Mouse (Mus musculus): ENCODE results near the gene Pja2. TPM values are rescaled to one million over a fixed set of nuclear protein-coding genes. Genes with fewer than 3 reads are reported as not detected.

Gene Pja2
- 43.5 and 46.7 TPM in 2 replicates for polyA plus RNA-seq (2015; fragmentation: Nextera tagmentation; extraction: Ambion mirVana)

DNA sequence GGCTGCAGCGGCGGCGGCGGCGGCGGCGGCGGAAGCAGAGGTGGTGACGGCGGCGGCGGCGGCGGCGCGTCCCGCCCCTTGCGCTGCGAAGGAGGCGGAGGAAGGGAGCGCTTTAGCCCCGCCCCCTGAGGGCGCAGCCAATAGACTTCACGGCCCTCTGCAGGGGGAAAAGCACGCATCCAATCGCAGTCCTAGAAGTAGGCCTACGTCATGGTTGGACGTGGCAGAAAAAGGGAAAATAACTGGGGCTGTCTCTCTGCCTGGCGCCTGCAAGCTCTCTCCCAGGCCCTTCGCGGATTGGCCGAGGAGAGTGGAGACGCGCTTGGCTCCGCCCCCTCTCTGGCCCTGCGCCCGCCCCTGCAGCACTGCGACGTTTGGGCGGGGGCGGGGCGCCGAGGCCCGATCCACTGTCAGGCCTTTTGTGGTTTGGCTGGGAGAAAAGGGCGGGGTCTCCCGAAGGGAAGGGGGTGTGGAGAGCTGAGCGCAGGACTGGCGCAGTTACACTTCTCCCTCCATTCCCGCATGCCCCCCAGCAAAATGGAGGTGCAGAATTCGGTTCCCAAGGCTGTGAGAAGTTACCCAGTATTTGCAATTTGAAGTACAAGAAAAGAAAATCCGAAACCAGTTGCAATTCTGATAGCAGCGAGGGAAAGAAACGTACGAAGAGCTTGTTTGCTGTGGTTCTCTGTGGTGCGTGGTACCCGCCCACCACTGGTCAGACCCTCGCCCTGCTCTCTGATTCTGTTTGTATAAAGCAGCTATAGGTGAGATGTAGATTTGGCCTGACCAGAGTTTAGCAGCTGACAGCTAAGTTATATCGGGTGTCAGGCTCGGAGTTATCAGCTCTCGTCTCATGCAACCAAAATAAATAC is at the start of gene Pja2:
Gene Pja2 (minus strand): TSS at position 19 of the 872 bp plus-strand sequence.
- WGBS = 0% methylated on average over 47 of the region's 60 CpGs

DNA sequence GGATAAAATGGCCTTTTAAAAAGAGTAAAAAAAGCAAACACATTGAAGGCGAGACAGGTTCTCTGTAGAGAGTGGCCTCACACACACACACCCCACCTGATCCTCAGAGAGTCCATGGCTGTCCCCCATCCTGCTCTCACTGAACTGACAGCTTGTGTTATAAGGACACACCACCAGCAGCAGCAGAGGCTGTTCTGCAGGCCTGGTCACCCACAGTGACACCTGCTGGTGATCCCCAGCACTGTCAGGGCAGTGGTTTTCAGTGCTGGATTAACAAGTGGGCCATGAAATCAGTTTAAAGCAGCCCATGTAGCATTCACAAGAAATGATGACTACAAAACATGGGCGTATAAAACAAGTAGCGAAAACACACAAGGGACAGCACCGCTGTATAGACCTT is 43.6 kb upstream of the Pja2 start:
- no peaks in the 10 kb centered on the region for H3K27me3 ChIP-seq (ENCODE audit: control insufficient read depth, insufficient read depth, low read length)
- H3K9me3 ChIP-seq (ENCODE audit: control insufficient read depth, low read length) = no peaks in the 10 kb centered on the region
- no peak overlapping the region for H3K4me2 ChIP-seq (replicated peaks; ENCODE audit: low read depth)
- no peak overlapping the region for H3K27ac ChIP-seq (replicated peaks)
- ATAC-seq (ENCODE audit: low FRiP score, low TSS enrichment) (peak; percentile 80), DNase-seq (ENCODE audit: low spot score) (peak; percentile 79)
- TF ChIP-seq CTCF (IDR thresholded peaks at IDR 0.05; ENCODE audit: low read depth) (peak; percentile 93), EP300 (optimal IDR thresholded peaks at IDR 0.05) (no peak)
- no peaks in the 10 kb centered on the region for H3K36me3 ChIP-seq (ENCODE audit: control insufficient read depth, insufficient read depth, low read length)
- no peak overlapping the region for H3K4me3 ChIP-seq (ENCODE audit: low read depth, low read length)
- H3K9ac ChIP-seq (ENCODE audit: low read length) = no peak overlapping the region
- no peaks in the 10 kb centered on the region for H3K4me1 ChIP-seq (replicated peaks; ENCODE audit: control insufficient read depth, insufficient read depth)
- WGBS = 72% methylated on average over 4 of the region's 4 CpGs

More for the DNA sequence above, at the start of gene Pja2:
- Histone ChIP-seq H3K27ac (replicated peaks) (peak within 1 kb of the TSS; percentile 99), H3K36me3 (ENCODE audit: control insufficient read depth, insufficient read depth, low read length) (no peaks in the 10 kb centered on the region), H3K27me3 (ENCODE audit: control insufficient read depth, insufficient read depth, low read length) (no peaks in the 10 kb centered on the region), H3K9ac (ENCODE audit: low read length) (peak within 1 kb of the TSS; percentile 99), H3K4me2 (replicated peaks; ENCODE audit: low read depth) (peak within 1 kb of the TSS; percentile 61), H3K4me3 (ENCODE audit: low read depth, low read length) (peak within 1 kb of the TSS; percentile 96), H3K4me1 (replicated peaks; ENCODE audit: control insufficient read depth, insufficient read depth) (no peaks in the 10 kb centered on the region), H3K9me3 (ENCODE audit: control insufficient read depth, low read length) (no peaks in the 10 kb centered on the region)
- peak; percentile 14; the same call in 1 of the 2 replicates for TF ChIP-seq CTCF (IDR thresholded peaks at IDR 0.05; ENCODE audit: low read depth)
- TF ChIP-seq EP300 (optimal IDR thresholded peaks at IDR 0.05) = no peak
- ATAC-seq (ENCODE audit: low FRiP score, low TSS enrichment) = peak; percentile 100
- DNase-seq (ENCODE audit: low spot score) = peak; percentile 100

DNA sequence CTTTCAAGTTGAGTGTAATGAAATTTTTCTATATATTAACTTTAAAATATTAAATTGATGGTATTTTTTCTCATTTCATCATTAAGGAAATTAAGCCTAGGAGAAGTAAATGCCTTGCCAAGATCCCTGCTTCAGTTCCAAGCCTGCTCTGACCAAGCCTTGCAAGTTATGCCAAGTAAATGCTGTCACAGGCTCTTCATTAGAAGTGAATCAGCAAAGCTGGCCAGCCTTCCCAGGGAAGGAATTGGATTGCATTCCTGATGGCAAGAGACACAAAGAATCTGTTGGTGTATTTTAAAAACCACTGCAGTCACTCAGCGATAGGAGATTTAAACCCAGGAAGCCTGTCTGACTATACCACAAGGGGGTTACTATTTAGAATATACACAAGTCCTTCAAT is 32.0 kb upstream of the Pja2 start:
- DNase-seq (ENCODE audit: low spot score) (no peak), ATAC-seq (ENCODE audit: low FRiP score, low TSS enrichment) (no peak)
- Histone ChIP-seq H3K4me1 (replicated peaks; ENCODE audit: control insufficient read depth, insufficient read depth) (no peaks in the 10 kb centered on the region), H3K27ac (replicated peaks) (no peak overlapping the region), H3K27me3 (ENCODE audit: control insufficient read depth, insufficient read depth, low read length) (no peaks in the 10 kb centered on the region), H3K36me3 (ENCODE audit: control insufficient read depth, insufficient read depth, low read length) (no peaks in the 10 kb centered on the region), H3K9ac (ENCODE audit: low read length) (no peak overlapping the region), H3K4me3 (ENCODE audit: low read depth, low read length) (no peak overlapping the region), H3K9me3 (ENCODE audit: control insufficient read depth, low read length) (no peaks in the 10 kb centered on the region), H3K4me2 (replicated peaks; ENCODE audit: low read depth) (no peak overlapping the region)
- TF ChIP-seq EP300 (optimal IDR thresholded peaks at IDR 0.05) = no peak
- TF ChIP-seq CTCF (IDR thresholded peaks at IDR 0.05; ENCODE audit: low read depth) = no peak
- 40% methylated on average over 1 of the region's 1 CpGs for WGBS

DNA sequence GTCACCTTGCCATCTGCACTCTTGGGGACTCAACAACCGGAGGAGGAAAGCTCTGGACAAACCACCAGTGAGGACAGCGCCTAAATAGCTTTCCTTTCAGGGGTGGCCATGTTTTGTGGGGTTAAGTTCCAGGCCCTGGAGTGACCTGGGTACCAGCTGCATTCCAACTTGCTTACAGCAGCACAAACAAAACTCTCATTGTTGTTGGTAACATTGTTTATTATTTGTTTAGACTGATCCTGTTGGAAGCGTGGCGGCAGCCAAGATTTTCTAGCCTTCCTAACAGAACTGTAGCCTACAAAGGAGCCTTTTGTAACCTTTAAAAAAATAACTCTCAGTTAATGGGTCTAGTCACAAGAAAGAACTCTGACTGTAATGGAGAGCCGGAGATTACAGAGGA is 30.9 kb upstream of the Pja2 start:
- H3K4me3 ChIP-seq (ENCODE audit: low read depth, low read length) = no peak overlapping the region
- H3K9me3 ChIP-seq (ENCODE audit: control insufficient read depth, low read length) = no peaks in the 10 kb centered on the region
- no peaks in the 10 kb centered on the region for H3K4me1 ChIP-seq (replicated peaks; ENCODE audit: control insufficient read depth, insufficient read depth)
- WGBS = 76% methylated on average over 5 of the region's 5 CpGs
- TF ChIP-seq EP300 (optimal IDR thresholded peaks at IDR 0.05) (no peak), CTCF (IDR thresholded peaks at IDR 0.05; ENCODE audit: low read depth) (no peak)
- H3K36me3 ChIP-seq (ENCODE audit: control insufficient read depth, insufficient read depth, low read length) = no peaks in the 10 kb centered on the region
- DNase-seq (ENCODE audit: low spot score) (no peak), ATAC-seq (ENCODE audit: low FRiP score, low TSS enrichment) (no peak)
- H3K4me2 ChIP-seq (replicated peaks; ENCODE audit: low read depth) = no peak overlapping the region
- H3K27ac ChIP-seq (replicated peaks) = no peak overlapping the region
- no peak overlapping the region for H3K9ac ChIP-seq (ENCODE audit: low read length)
- no peaks in the 10 kb centered on the region for H3K27me3 ChIP-seq (ENCODE audit: control insufficient read depth, insufficient read depth, low read length)

DNA sequence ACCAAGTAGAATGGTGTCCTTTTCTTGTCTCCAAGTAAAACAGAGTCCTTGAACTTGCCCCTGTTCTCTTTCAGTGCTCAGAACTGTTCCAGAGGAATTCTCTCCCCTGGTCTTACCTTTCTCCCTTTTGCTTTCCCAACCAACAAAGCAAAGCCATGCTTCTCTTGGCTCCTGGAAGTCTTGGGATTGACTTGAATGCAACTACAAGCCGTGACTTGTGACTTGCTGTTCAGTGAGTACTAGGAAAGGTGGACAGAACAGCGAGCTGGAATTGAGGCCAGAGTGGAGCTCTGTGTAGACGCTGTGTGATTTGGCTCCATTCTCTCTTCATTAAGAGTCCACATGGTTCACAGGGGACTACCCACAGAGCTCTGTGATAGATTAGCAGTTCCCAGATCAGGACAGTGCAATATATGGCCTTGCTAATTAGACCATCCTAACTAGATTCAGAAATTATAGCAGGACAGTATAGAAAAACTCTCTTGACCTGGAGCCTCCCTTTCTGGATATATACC is 30.3 kb upstream of the Pja2 start:
- Histone ChIP-seq H3K27ac (replicated peaks) (no peak overlapping the region), H3K4me3 (ENCODE audit: low read depth, low read length) (no peak overlapping the region), H3K9me3 (ENCODE audit: control insufficient read depth, low read length) (no peaks in the 10 kb centered on the region), H3K4me2 (replicated peaks; ENCODE audit: low read depth) (no peak overlapping the region), H3K27me3 (ENCODE audit: control insufficient read depth, insufficient read depth, low read length) (no peaks in the 10 kb centered on the region), H3K9ac (ENCODE audit: low read length) (no peak overlapping the region), H3K36me3 (ENCODE audit: control insufficient read depth, insufficient read depth, low read length) (no peaks in the 10 kb centered on the region), H3K4me1 (replicated peaks; ENCODE audit: control insufficient read depth, insufficient read depth) (no peaks in the 10 kb centered on the region)
- ATAC-seq (ENCODE audit: low FRiP score, low TSS enrichment) = no peak
- TF ChIP-seq CTCF (IDR thresholded peaks at IDR 0.05; ENCODE audit: low read depth) (no peak), EP300 (optimal IDR thresholded peaks at IDR 0.05) (no peak)
- 67% methylated on average over 3 of the region's 3 CpGs for WGBS
- DNase-seq (ENCODE audit: low spot score) = no peak

DNA sequence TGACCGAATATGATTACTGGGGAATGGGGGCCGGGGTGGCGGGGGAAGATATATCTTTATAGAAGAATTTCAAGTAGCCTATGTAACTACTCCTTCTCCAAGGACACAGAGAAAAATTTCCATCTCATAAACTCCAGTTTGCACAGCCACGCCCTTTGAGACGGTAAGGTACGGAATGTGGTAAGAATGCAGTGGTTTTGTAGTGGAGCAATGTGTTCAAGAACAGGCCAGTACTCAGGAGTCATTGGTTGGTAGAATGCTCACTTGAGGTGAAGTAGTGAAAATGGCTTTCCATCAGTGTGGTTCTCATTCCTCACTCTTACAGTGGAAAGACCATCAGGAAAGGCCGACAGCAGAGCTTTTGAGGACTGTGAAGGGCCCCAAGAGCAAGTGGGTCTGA is 22.2 kb upstream of the Pja2 start:
- Histone ChIP-seq H3K4me2 (replicated peaks; ENCODE audit: low read depth) (no peak overlapping the region), H3K27ac (replicated peaks) (no peak overlapping the region), H3K9me3 (ENCODE audit: control insufficient read depth, low read length) (no peaks in the 10 kb centered on the region), H3K36me3 (ENCODE audit: control insufficient read depth, insufficient read depth, low read length) (no peaks in the 10 kb centered on the region), H3K27me3 (ENCODE audit: control insufficient read depth, insufficient read depth, low read length) (no peaks in the 10 kb centered on the region), H3K9ac (ENCODE audit: low read length) (no peak overlapping the region), H3K4me1 (replicated peaks; ENCODE audit: control insufficient read depth, insufficient read depth) (no peaks in the 10 kb centered on the region), H3K4me3 (ENCODE audit: low read depth, low read length) (no peak overlapping the region)
- no peak for ATAC-seq (ENCODE audit: low FRiP score, low TSS enrichment)
- 89% methylated on average over 7 of the region's 7 CpGs for WGBS
- TF ChIP-seq EP300 (optimal IDR thresholded peaks at IDR 0.05) (no peak), CTCF (IDR thresholded peaks at IDR 0.05; ENCODE audit: low read depth) (no peak)
- no peak for DNase-seq (ENCODE audit: low spot score)

Data from stomach, postnatal 0 days (tissue).